Mouse (Mus musculus) midbrain, embryonic 14.5 days (tissue): ENCODE measurements around the gene Ankrd7. TPM values are rescaled to one million over a fixed set of nuclear protein-coding genes. Genes with fewer than 3 reads are reported as not detected.

Source experiments
- ATAC-seq: fragments of 200-750 bp; cut with Nextera tagmentation; 2 replicates; pipeline ENCODE4 v1.8.0; 2017; ENCODE audit warnings: moderate number of reproducible peaks, moderate library complexity; ENCODE audit not compliant: low FRiP score, low TSS enrichment
- DNase-seq: peaks from one replicate; pipeline ENCODE4 v3.0.0-alpha.2; 2015
- H3K27ac ChIP-seq: fragments of 300-500 bp; sonication (generic); replicated peaks from 2 replicates; pipeline ENCODE4 v1.5.1; 2014; ENCODE audit warnings: mild to moderate bottlenecking, low read depth, low read length, moderate library complexity
- H3K27me3 ChIP-seq: fragments of 300-500 bp; sonication (generic); 2 replicates; pipeline ENCODE4 v1.6.1; 2014; ENCODE audit warnings: low read length, control low read depth, mixed read lengths; ENCODE audit not compliant: control insufficient read depth, insufficient read depth
- H3K36me3 ChIP-seq: fragments of 300-500 bp; sonication (generic); 2 replicates; pipeline ENCODE4 v1.6.1; 2014; ENCODE audit warnings: low read length, control low read depth; ENCODE audit not compliant: control insufficient read depth, insufficient read depth
- H3K4me1 ChIP-seq: fragments of 300-500 bp; sonication (generic); 2 replicates; pipeline ENCODE4 v1.6.1; 2014; ENCODE audit warnings: mild to moderate bottlenecking, antibody characterized with exemption, low read length, control low read depth; ENCODE audit not compliant: control insufficient read depth, insufficient read depth
- H3K4me2 ChIP-seq: fragments of 300-500 bp; sonication (generic); 2 replicates; pipeline ENCODE4 v1.6.1; 2014; ENCODE audit warnings: mild to moderate bottlenecking, low read length, moderate library complexity
- H3K4me3 ChIP-seq: fragments of 300-500 bp; sonication (generic); replicated peaks from 2 replicates; pipeline ENCODE4 v1.5.1; 2014; ENCODE audit warnings: low read depth, low read length
- H3K9ac ChIP-seq: fragments of 300-500 bp; sonication (generic); replicated peaks from 2 replicates; pipeline ENCODE4 v1.6.1; 2014; ENCODE audit warnings: mild to moderate bottlenecking, low read length, moderate library complexity
- H3K9me3 ChIP-seq: fragments of 300-500 bp; sonication (generic); 2 replicates; pipeline ENCODE4 v1.6.1; 2016; ENCODE audit warnings: low read length, control low read depth, mixed read lengths; ENCODE audit not compliant: control insufficient read depth
- WGBS: fragments of 180-500 bp; shearing (Covaris S2); extraction: QIAGEN DNeasy Blood & Tissue Kit; methylation state at CpG from one replicate; pipeline ENCODE4 v1.1.7; 2014; 5-methylcytosine and 5-hydroxymethylcytosine counted together
- polyA plus RNA-seq: library from polyadenylated mRNA; unstranded; fragments of >200 nt; fragmentation: Nextera tagmentation; extraction: Ambion mirVana; gene quantifications from 2 replicates; pipeline ENCODE4 v1.2.1, GENCODE M21; 2014

Gene Ankrd7
- polyA plus RNA-seq, 1 experiment from 2014 or later, result not detected

- ATAC-seq (no peak), DNase-seq (no peak)
- H3K4me1 ChIP-seq, result peaks cover 5% of the 10 kb centered on the region
- no peak overlapping the region for H3K4me2 ChIP-seq
- H3K9ac ChIP-seq, result no peak overlapping the region
- no peaks in the 10 kb centered on the region for H3K9me3 ChIP-seq
- no peak overlapping the region for H3K4me3 ChIP-seq
- no peaks in the 10 kb centered on the region for H3K27me3 ChIP-seq
- peaks cover 53% of the 10 kb centered on the region for H3K36me3 ChIP-seq
- no peak overlapping the region for H3K27ac ChIP-seq
These were observed 10.8 kb upstream of the Ankrd7 start for GRCm38 (mm10) chr6:18855323-18855722.

- H3K4me2 ChIP-seq, result no peak overlapping the region
- no peak overlapping the region for H3K9ac ChIP-seq
- WGBS, result 97% methylated on average over 3 of the region's 3 CpGs
- DNase-seq (no peak), ATAC-seq (no peak)
- H3K4me3 ChIP-seq, result no peak overlapping the region
- no peaks in the 10 kb centered on the region for H3K9me3 ChIP-seq
- H3K27me3 ChIP-seq, result no peaks in the 10 kb centered on the region
- no peak overlapping the region for H3K27ac ChIP-seq
- no peaks in the 10 kb centered on the region for H3K4me1 ChIP-seq
- peaks cover 45% of the 10 kb centered on the region for H3K36me3 ChIP-seq
These were observed 9.5 kb upstream of the Ankrd7 start for GRCm38 (mm10) chr6:18856487-18857078.

GRCm38 (mm10) chr6:18889030-18889429, 22.9 kb downstream of the Ankrd7 start:
- no peaks in the 10 kb centered on the region for H3K9me3 ChIP-seq
- 84% methylated on average over 2 of the region's 2 CpGs for WGBS
- no peak overlapping the region for H3K9ac ChIP-seq
- no peak overlapping the region for H3K27ac ChIP-seq
- no peak for DNase-seq
- no peaks in the 10 kb centered on the region for H3K27me3 ChIP-seq
- no peak for ATAC-seq
- no peak overlapping the region for H3K4me3 ChIP-seq
- H3K36me3 ChIP-seq, result no peaks in the 10 kb centered on the region
- no peaks in the 10 kb centered on the region for H3K4me1 ChIP-seq
- no peak overlapping the region for H3K4me2 ChIP-seq

- Histone ChIP-seq H3K4me2 (no peak overlapping the region), H3K27me3 (no peaks in the 10 kb centered on the region), H3K4me3 (no peak overlapping the region), H3K9me3 (no peaks in the 10 kb centered on the region), H3K9ac (no peak overlapping the region), H3K27ac (no peak overlapping the region), H3K4me1 (no peaks in the 10 kb centered on the region), H3K36me3 (no peaks in the 10 kb centered on the region)
- no peak for ATAC-seq
- no peak for DNase-seq
These were observed 28.0 kb downstream of the Ankrd7 start for GRCm38 (mm10) chr6:18894142-18894541.

DNA sequence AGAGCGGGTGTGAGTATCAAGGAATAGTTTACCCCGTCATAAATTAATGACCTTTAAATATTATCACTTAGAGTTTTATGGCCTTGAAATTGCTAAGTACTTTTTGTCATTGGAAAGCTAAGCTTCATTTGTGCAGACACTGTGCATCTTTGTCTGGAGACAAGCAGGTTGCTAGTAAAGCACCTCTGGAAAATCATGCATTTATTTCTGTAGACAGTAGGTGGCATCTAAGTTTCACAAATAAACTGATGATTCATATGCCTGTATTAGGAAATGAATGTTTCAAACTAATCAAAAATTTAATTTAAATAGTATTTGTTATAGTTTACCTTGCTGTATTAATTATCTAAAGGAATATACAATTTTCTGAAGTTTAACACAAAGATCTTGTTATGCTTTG, 41.1 kb downstream of the Ankrd7 start:
- no peaks in the 10 kb centered on the region for H3K36me3 ChIP-seq
- no peaks in the 10 kb centered on the region for H3K4me1 ChIP-seq
- H3K9ac ChIP-seq, result no peak overlapping the region
- H3K27me3 ChIP-seq, result no peaks in the 10 kb centered on the region
- WGBS, result 93% methylated on average over 2 of the region's 2 CpGs
- no peaks in the 10 kb centered on the region for H3K9me3 ChIP-seq
- ATAC-seq (no peak), DNase-seq (peak; percentile 71)
- H3K27ac ChIP-seq, result no peak overlapping the region
- no peak overlapping the region for H3K4me2 ChIP-seq
- no peak overlapping the region for H3K4me3 ChIP-seq

- no peak for ATAC-seq
- no peaks in the 10 kb centered on the region for H3K27me3 ChIP-seq
- H3K4me3 ChIP-seq, result no peak overlapping the region
- no peaks in the 10 kb centered on the region for H3K4me1 ChIP-seq
- H3K36me3 ChIP-seq, result no peaks in the 10 kb centered on the region
- H3K27ac ChIP-seq, result no peak overlapping the region
- DNase-seq, result peak; percentile 60
- no peak overlapping the region for H3K4me2 ChIP-seq
- no peak overlapping the region for H3K9ac ChIP-seq
- 85% methylated on average over 4 of the region's 4 CpGs for WGBS
- no peaks in the 10 kb centered on the region for H3K9me3 ChIP-seq
These were observed 47.1 kb downstream of the Ankrd7 start for GRCm38 (mm10) chr6:18913179-18913578.

DNA sequence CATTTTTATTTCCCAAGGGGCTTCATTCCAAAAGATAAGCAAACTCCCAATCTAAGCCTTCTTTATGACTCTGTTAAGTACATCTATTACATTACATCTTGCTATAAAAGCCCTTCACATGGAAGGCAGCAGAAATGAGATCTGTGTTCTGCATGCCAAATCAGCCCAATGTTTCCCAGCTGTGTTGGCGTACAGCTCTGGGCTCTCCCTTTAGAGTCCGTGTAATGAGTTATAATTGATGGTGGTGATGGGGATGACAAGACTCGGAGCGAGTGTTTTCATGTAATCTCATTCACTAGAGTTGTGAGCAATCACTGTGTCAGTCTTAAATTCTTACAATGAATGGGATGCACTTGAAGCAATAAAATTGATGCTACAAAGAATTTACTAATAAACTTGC, 49.9 kb downstream of the Ankrd7 start:
- Histone ChIP-seq H3K27ac (no peak overlapping the region), H3K36me3 (no peaks in the 10 kb centered on the region), H3K4me3 (no peak overlapping the region), H3K27me3 (no peaks in the 10 kb centered on the region), H3K9me3 (no peaks in the 10 kb centered on the region), H3K4me2 (no peak overlapping the region), H3K4me1 (no peaks in the 10 kb centered on the region), H3K9ac (no peak overlapping the region)
- DNase-seq (peak; percentile 13), ATAC-seq (no peak)
- 72% methylated on average over 4 of the region's 4 CpGs for WGBS

- ATAC-seq (no peak), DNase-seq (no peak)
- Histone ChIP-seq H3K9ac (no peak overlapping the region), H3K4me1 (no peaks in the 10 kb centered on the region), H3K4me3 (no peak overlapping the region), H3K27ac (no peak overlapping the region), H3K36me3 (no peaks in the 10 kb centered on the region), H3K27me3 (no peaks in the 10 kb centered on the region), H3K4me2 (no peak overlapping the region), H3K9me3 (no peaks in the 10 kb centered on the region)
- 85% methylated on average over 4 of the region's 4 CpGs for WGBS
These were observed 50.4 kb downstream of the Ankrd7 start for GRCm38 (mm10) chr6:18916471-18916870.
